Mouse (Mus musculus) heart, postnatal 10 days (tissue): ENCODE data around the gene Themis2. TPM values are rescaled to one million over a fixed set of nuclear protein-coding genes. Genes with fewer than 3 reads are reported as not detected.
"Not testable (repeated sequence)": the region's sequence is repeated elsewhere in the genome, so short reads cannot be mapped to it uniquely, and the experiment has no call there.

ENCODE experiments used
- DNase-seq, 2 experiments: peaks; one replicate each; pipeline ENCODE4 v3.0.0; 2021
- intact Hi-C: fragments of 180-260 bp; cut with DNase I; formaldehyde crosslinking; loops from one replicate; pipeline ENCODE4 v1.15.1; 2025
- total RNA-seq, 2 experiments: library from RNA; stranded (reverse); gene quantifications; 2 replicates each; pipeline ENCODE4 v1.2.3; 2021

Gene Themis2
- total RNA-seq, 2 experiments from 2014 or later = 2.6 to 3.3 TPM

GRCm38 (mm10) chr4:132760296-132760695 is 35.9 kb downstream of the Themis2 start:
- DNase-seq = no peak
- intact Hi-C loops = no loop called here

- no peak for DNase-seq
- intact Hi-C loops = no loop called here
These were observed 38.4 kb downstream of the Themis2 start for GRCm38 (mm10) chr4:132757633-132758351.

- DNase-seq = peak; percentile 83 to 85
- intact Hi-C loops = no loop called here
These were observed 39.2 kb downstream of the Themis2 start, which contains the start of gene Smpdl3b for GRCm38 (mm10) chr4:132756974-132757373. Smpdl3b (minus strand) TSS chr4:132757252.

GRCm38 (mm10) chr4:132752992-132753391 is 43.2 kb downstream of the Themis2 start:
- intact Hi-C loops = no loop called here
- no peak for DNase-seq

- no peak for DNase-seq
- intact Hi-C loops = no loop called here
These were observed 46.8 kb downstream of the Themis2 start for GRCm38 (mm10) chr4:132749258-132749982.

GRCm38 (mm10) chr4:132748778-132749177 is 47.4 kb downstream of the Themis2 start:
- intact Hi-C loops = no loop called here

GRCm38 (mm10) chr4:132747664-132748259 is 48.4 kb downstream of the Themis2 start:
- DNase-seq = peak; percentile 53 to 59
- intact Hi-C loops = no loop called here

More at GRCm38 (mm10) chr4:132748778-132749177, 47.4 kb downstream of the Themis2 start:
- no peak for DNase-seq

- intact Hi-C loops = no loop called here
- no peak for DNase-seq
These were observed 49.2 kb downstream of the Themis2 start for GRCm38 (mm10) chr4:132746911-132747517.

- DNase-seq = peak; percentile 56 to 57
- intact Hi-C loops = no loop called here
These were observed 51.9 kb downstream of the Themis2 start for GRCm38 (mm10) chr4:132743992-132744911.

- DNase-seq = no peak
- intact Hi-C loops = no loop called here
These were observed 54.7 kb downstream of the Themis2 start for GRCm38 (mm10) chr4:132741491-132741890.

GRCm38 (mm10) chr4:132737154-132737553 is 59.0 kb downstream of the Themis2 start:
- intact Hi-C loops, DNase-seq: not testable (repeated sequence)

- intact Hi-C loops = no loop called here
- no peak for DNase-seq
These were observed 60.3 kb downstream of the Themis2 start for GRCm38 (mm10) chr4:132735894-132736293.

- DNase-seq = no peak
- intact Hi-C loops = no loop called here
These were observed 60.8 kb downstream of the Themis2 start for GRCm38 (mm10) chr4:132735389-132735788.

GRCm38 (mm10) chr4:132734766-132735165 is 61.4 kb downstream of the Themis2 start:
- no peak for DNase-seq
- intact Hi-C loops = no loop called here

- no peak for DNase-seq
- intact Hi-C loops = no loop called here
These were observed 63.0 kb downstream of the Themis2 start for GRCm38 (mm10) chr4:132733071-132733770.

GRCm38 (mm10) chr4:132732148-132732684 is 64.0 kb downstream of the Themis2 start, which contains the start of gene Xkr8:
Xkr8 (minus strand) TSS chr4:132732546.
- peak; percentile 90 to 93 for DNase-seq
- intact Hi-C loops = no loop called here
